Mouse (Mus musculus): Measurements from ENCODE around the gene Prl2b1. TPM values are rescaled to one million over a fixed set of nuclear protein-coding genes. Genes with fewer than 3 reads are reported as not detected.

Gene Prl2b1
- polyA plus RNA-seq, 1 experiment = not detected

GRCm38 (mm10) chr13:27345373-27345772 lies 45.3 kb downstream of the Prl2b1 start, which contains the start of gene Prl8a2:
Prl8a2 (plus strand) TSS chr13:27345673.
- Histone ChIP-seq H3K79me2 (ENCODE audit: control insufficient read depth, insufficient read depth) (no peaks in the 10 kb centered on the region), H3ac (ENCODE audit: control insufficient read depth, insufficient read length, low read depth) (no peak within 1 kb of the TSS), H3K27me3 (ENCODE audit: control insufficient read depth, insufficient read depth, insufficient read length) (no peaks in the 10 kb centered on the region), H3K36me3 (ENCODE audit: control insufficient read depth, insufficient read depth) (no peaks in the 10 kb centered on the region), H3K79me3 (ENCODE audit: low read depth) (no peaks in the 10 kb centered on the region), H3K4me3 (ENCODE audit: insufficient read depth, poor library complexity, severe bottlenecking) (no peak within 1 kb of the TSS)
- TF ChIP-seq MAX (IDR thresholded peaks at IDR 0.05) = no peak
- no peak for TF ChIP-seq USF1 (IDR thresholded peaks at IDR 0.05; ENCODE audit: low read depth)
- no peak for TF ChIP-seq MYOG (IDR thresholded peaks at IDR 0.05; ENCODE audit: control insufficient read depth, extremely low read depth, insufficient read length)
- no peak for TF ChIP-seq CTCF (IDR thresholded peaks at IDR 0.05; ENCODE audit: control insufficient read depth, insufficient read depth, insufficient read length)
- no peak for TF ChIP-seq CEBPB (IDR thresholded peaks at IDR 0.05; ENCODE audit: low read depth)
- no peak for TF ChIP-seq MYOD1 (IDR thresholded peaks at IDR 0.05; ENCODE audit: control insufficient read depth, insufficient read length, low read depth)
- no peak for TF ChIP-seq FOSL1 (IDR thresholded peaks at IDR 0.05; ENCODE audit: insufficient read depth, low read length, poor library complexity, severe bottlenecking)

GRCm38 (mm10) chr13:27342733-27343275 lies 47.8 kb downstream of the Prl2b1 start:
- no peak overlapping the region for H3K4me3 ChIP-seq (ENCODE audit: insufficient read depth, poor library complexity, severe bottlenecking)
- H3K79me2 ChIP-seq (ENCODE audit: control insufficient read depth, insufficient read depth) = no peaks in the 10 kb centered on the region
- H3K79me3 ChIP-seq (ENCODE audit: low read depth) = no peaks in the 10 kb centered on the region
- no peak overlapping the region for H3ac ChIP-seq (ENCODE audit: control insufficient read depth, insufficient read length, low read depth)
- TF ChIP-seq FOSL1 (IDR thresholded peaks at IDR 0.05; ENCODE audit: insufficient read depth, low read length, poor library complexity, severe bottlenecking) (no peak), MAX (IDR thresholded peaks at IDR 0.05) (no peak), CEBPB (IDR thresholded peaks at IDR 0.05; ENCODE audit: low read depth) (no peak), USF1 (IDR thresholded peaks at IDR 0.05; ENCODE audit: low read depth) (no peak), MYOG (IDR thresholded peaks at IDR 0.05; ENCODE audit: control insufficient read depth, extremely low read depth, insufficient read length) (no peak), MYOD1 (IDR thresholded peaks at IDR 0.05; ENCODE audit: control insufficient read depth, insufficient read length, low read depth) (no peak), CTCF (IDR thresholded peaks at IDR 0.05; ENCODE audit: control insufficient read depth, insufficient read depth, insufficient read length) (no peak)
- no peaks in the 10 kb centered on the region for H3K27me3 ChIP-seq (ENCODE audit: control insufficient read depth, insufficient read depth, insufficient read length)
- H3K36me3 ChIP-seq (ENCODE audit: control insufficient read depth, insufficient read depth) = no peaks in the 10 kb centered on the region

GRCm38 (mm10) chr13:27334989-27335388 lies 55.7 kb downstream of the Prl2b1 start:
- TF ChIP-seq FOSL1 (IDR thresholded peaks at IDR 0.05; ENCODE audit: insufficient read depth, low read length, poor library complexity, severe bottlenecking) (no peak), MYOG (IDR thresholded peaks at IDR 0.05; ENCODE audit: control insufficient read depth, extremely low read depth, insufficient read length) (no peak), MAX (IDR thresholded peaks at IDR 0.05) (no peak), USF1 (IDR thresholded peaks at IDR 0.05; ENCODE audit: low read depth) (no peak), CTCF (IDR thresholded peaks at IDR 0.05; ENCODE audit: control insufficient read depth, insufficient read depth, insufficient read length) (no peak), CEBPB (IDR thresholded peaks at IDR 0.05; ENCODE audit: low read depth) (no peak), MYOD1 (IDR thresholded peaks at IDR 0.05; ENCODE audit: control insufficient read depth, insufficient read length, low read depth) (no peak)
- Histone ChIP-seq H3K4me3 (ENCODE audit: insufficient read depth, poor library complexity, severe bottlenecking) (no peak overlapping the region), H3K27me3 (ENCODE audit: control insufficient read depth, insufficient read depth, insufficient read length) (no peaks in the 10 kb centered on the region), H3ac (ENCODE audit: control insufficient read depth, insufficient read length, low read depth) (no peak overlapping the region), H3K79me2 (ENCODE audit: control insufficient read depth, insufficient read depth) (no peaks in the 10 kb centered on the region), H3K36me3 (ENCODE audit: control insufficient read depth, insufficient read depth) (no peaks in the 10 kb centered on the region), H3K79me3 (ENCODE audit: low read depth) (no peaks in the 10 kb centered on the region)

Other genes starting within 250 kb of the Prl2b1 start
- gene Prl3d3, start 234.1 kb downstream of the Prl2b1 start, polyA plus RNA-seq (2012; fragmentation: generic; extraction: Trizol) = 0.22 TPM
- not detected for gene Prl3c1, start 194.2 kb downstream of the Prl2b1 start, polyA plus RNA-seq (2012; fragmentation: generic; extraction: Trizol)
- not detected for gene Prl3b1, start 149.0 kb downstream of the Prl2b1 start, polyA plus RNA-seq (2012; fragmentation: generic; extraction: Trizol)
- gene Prl3a1, start 131.4 kb downstream of the Prl2b1 start, polyA plus RNA-seq (2012; fragmentation: generic; extraction: Trizol) = not detected
- gene Prl6a1, start 78.2 kb downstream of the Prl2b1 start, polyA plus RNA-seq (2012; fragmentation: generic; extraction: Trizol) = 0.04 TPM
- gene Prl8a2, start 45.2 kb downstream of the Prl2b1 start, polyA plus RNA-seq (2012; fragmentation: generic; extraction: Trizol) = not detected
- gene Prl8a6, start 47.8 kb upstream of the Prl2b1 start, polyA plus RNA-seq (2012; fragmentation: generic; extraction: Trizol) = not detected
- gene Prl8a8, start 122.4 kb upstream of the Prl2b1 start, polyA plus RNA-seq (2012; fragmentation: generic; extraction: Trizol) = not detected
- not detected for gene Prl8a9, start 173.8 kb upstream of the Prl2b1 start, polyA plus RNA-seq (2012; fragmentation: generic; extraction: Trizol)
- not detected for gene Prl8a1, start 191.3 kb upstream of the Prl2b1 start, polyA plus RNA-seq (2012; fragmentation: generic; extraction: Trizol)
- not detected for gene Prl7b1, start 219.7 kb upstream of the Prl2b1 start, polyA plus RNA-seq (2012; fragmentation: generic; extraction: Trizol)